ENCODE assay signal across 12 mouse cellular contexts in genomic region chr17:33932448-33932847, GRCm38 (mm10).
DNase-seq lines count a peak whose midpoint lies in the region.
"Had no signal": no experiment of that assay in that cellular context is flagged by ENCODE, and none has a peak within 500 bp of the region (broad histone marks: within the 10 kb centered on the region; RNA-seq: fewer than 3 reads in every experiment).

No protein-coding gene starts in this region.

- DNase-seq in cerebellum, adult 11-12 months = peak; percentile 44
- no peak for DNase-seq in cerebellum, adult 18-20 months
- DNase-seq in kidney, adult 9 months = peak; percentile 41
- DNase-seq in kidney, adult 18-20 months = no peak
- DNase-seq in testis, postnatal 10 days (ENCODE audit: low spot score) = peak; percentile 48
- no peak for DNase-seq in testis, postnatal 14 days (ENCODE audit: low spot score)
- DNase-seq in lung, postnatal 14 days = no peak
- DNase-seq: adrenal gland, postnatal 14 days; B cell, adult 2 months; cerebellum, adult 11 months; cerebellum, postnatal 36 days; gastrocnemius, postnatal 10 days had no signal

Comparison
In these comparisons a context has a peak if more than half of its experiments do, and no peak if none do; other contexts are left out.
1. DNase-seq: peak in cerebellum, adult 11-12 months (single experiment), kidney, adult 9 months (single experiment) and testis, postnatal 10 days (single experiment); none in cerebellum, adult 18-20 months (0 of 2), kidney, adult 18-20 months (single experiment), testis, postnatal 14 days (single experiment) and lung, postnatal 14 days (single experiment).